Mouse (Mus musculus): ENCODE measurements at regions not wholly inside any gene's neighbourhood (a gene's known extent, or its start where the extent isn't known, plus 50 kb on each side); places are given as distances from the start of the nearest gene placed in this dataset.

GRCm38 (mm10) chr16:70835006-70835405 lies 521.3 kb downstream of the Gbe1 start:
- Histone ChIP-seq H3K36me3 (replicated peaks) (no peaks in the 10 kb centered on the region), H3K27me3 (replicated peaks; ENCODE audit: low read depth, poor library complexity, severe bottlenecking) (no peaks in the 10 kb centered on the region), H3K4me3 (no peak overlapping the region), H3K27ac (replicated peaks) (no peak overlapping the region), H3K9me3 (no peaks in the 10 kb centered on the region), H3K4me1 (no peaks in the 10 kb centered on the region)
- no peak for DNase-seq (ENCODE audit: low spot score)
- 89% methylated on average over 8 of the region's 8 CpGs for WGBS

- H3K9me3 ChIP-seq, result no peaks in the 10 kb centered on the region
- no peak overlapping the region for H3K4me3 ChIP-seq
- DNase-seq (ENCODE audit: low spot score), result no peak
- WGBS, result 84% methylated on average over 1 of the region's 1 CpGs
- no peak overlapping the region for H3K27ac ChIP-seq (replicated peaks)
- no peaks in the 10 kb centered on the region for H3K27me3 ChIP-seq (replicated peaks; ENCODE audit: low read depth, poor library complexity, severe bottlenecking)
- H3K36me3 ChIP-seq (replicated peaks), result no peaks in the 10 kb centered on the region
- no peaks in the 10 kb centered on the region for H3K4me1 ChIP-seq
Observed at GRCm38 (mm10) chr16:70838139-70838538, 524.4 kb downstream of the Gbe1 start.

GRCm38 (mm10) chr16:70868241-70868640 lies 554.5 kb downstream of the Gbe1 start:
- no peak overlapping the region for H3K4me3 ChIP-seq
- no peak for DNase-seq (ENCODE audit: low spot score)
- no peaks in the 10 kb centered on the region for H3K9me3 ChIP-seq
- no peaks in the 10 kb centered on the region for H3K27me3 ChIP-seq (replicated peaks; ENCODE audit: low read depth, poor library complexity, severe bottlenecking)
- no peaks in the 10 kb centered on the region for H3K36me3 ChIP-seq (replicated peaks)
- H3K4me1 ChIP-seq, result no peaks in the 10 kb centered on the region
- WGBS, result 70% methylated on average over 2 of the region's 2 CpGs
- no peak overlapping the region for H3K27ac ChIP-seq (replicated peaks)

- H3K27me3 ChIP-seq (replicated peaks; ENCODE audit: low read depth, poor library complexity, severe bottlenecking), result no peaks in the 10 kb centered on the region
- H3K27ac ChIP-seq (replicated peaks), result no peak overlapping the region
- no peaks in the 10 kb centered on the region for H3K9me3 ChIP-seq
- H3K36me3 ChIP-seq (replicated peaks), result no peaks in the 10 kb centered on the region
- DNase-seq (ENCODE audit: low spot score), result no peak
- H3K4me1 ChIP-seq, result no peaks in the 10 kb centered on the region
- 74% methylated on average over 4 of the region's 4 CpGs for WGBS
- H3K4me3 ChIP-seq, result no peak overlapping the region
Observed at GRCm38 (mm10) chr16:70869205-70869604, 555.5 kb downstream of the Gbe1 start.

GRCm38 (mm10) chr16:70874080-70874479 lies 560.3 kb downstream of the Gbe1 start:
- Histone ChIP-seq H3K27me3 (replicated peaks; ENCODE audit: low read depth, poor library complexity, severe bottlenecking) (no peaks in the 10 kb centered on the region), H3K4me3 (no peak overlapping the region), H3K4me1 (no peaks in the 10 kb centered on the region), H3K27ac (replicated peaks) (no peak overlapping the region), H3K9me3 (no peaks in the 10 kb centered on the region), H3K36me3 (replicated peaks) (no peaks in the 10 kb centered on the region)
- 50% methylated on average over 2 of the region's 2 CpGs for WGBS
- DNase-seq (ENCODE audit: low spot score), result no peak

GRCm38 (mm10) chr16:70880678-70881077 lies 566.9 kb downstream of the Gbe1 start:
- no peaks in the 10 kb centered on the region for H3K36me3 ChIP-seq (replicated peaks)
- no peaks in the 10 kb centered on the region for H3K9me3 ChIP-seq
- H3K4me3 ChIP-seq, result no peak overlapping the region
- H3K27me3 ChIP-seq (replicated peaks; ENCODE audit: low read depth, poor library complexity, severe bottlenecking), result no peaks in the 10 kb centered on the region
- H3K4me1 ChIP-seq, result no peaks in the 10 kb centered on the region
- DNase-seq (ENCODE audit: low spot score), result no peak
- 48% methylated on average over 2 of the region's 2 CpGs for WGBS
- H3K27ac ChIP-seq (replicated peaks), result no peak overlapping the region

- no peak overlapping the region for H3K4me3 ChIP-seq
- no peaks in the 10 kb centered on the region for H3K4me1 ChIP-seq
- no peak overlapping the region for H3K27ac ChIP-seq (replicated peaks)
- no peaks in the 10 kb centered on the region for H3K9me3 ChIP-seq
- 82% methylated on average over 14 of the region's 14 CpGs for WGBS
- H3K36me3 ChIP-seq (replicated peaks), result no peaks in the 10 kb centered on the region
- no peaks in the 10 kb centered on the region for H3K27me3 ChIP-seq (replicated peaks; ENCODE audit: low read depth, poor library complexity, severe bottlenecking)
- no peak for DNase-seq (ENCODE audit: low spot score)
Observed at GRCm38 (mm10) chr16:70881098-70881850, 567.5 kb downstream of the Gbe1 start.

- H3K27ac ChIP-seq (replicated peaks), result no peak overlapping the region
- no peaks in the 10 kb centered on the region for H3K36me3 ChIP-seq (replicated peaks)
- H3K9me3 ChIP-seq, result no peaks in the 10 kb centered on the region
- no peak overlapping the region for H3K4me3 ChIP-seq
- H3K27me3 ChIP-seq (replicated peaks; ENCODE audit: low read depth, poor library complexity, severe bottlenecking), result no peaks in the 10 kb centered on the region
- WGBS, result 95% methylated on average over 5 of the region's 5 CpGs
- H3K4me1 ChIP-seq, result no peaks in the 10 kb centered on the region
- DNase-seq (ENCODE audit: low spot score), result no peak
Observed at GRCm38 (mm10) chr16:70900085-70900484, 586.3 kb downstream of the Gbe1 start.

- no peaks in the 10 kb centered on the region for H3K9me3 ChIP-seq
Observed at GRCm38 (mm10) chr16:70920047-70920446, 606.3 kb downstream of the Gbe1 start.

GRCm38 (mm10) chr16:70929651-70930050 lies 615.9 kb downstream of the Gbe1 start:
- Histone ChIP-seq H3K9me3 (no peaks in the 10 kb centered on the region), H3K4me1 (no peaks in the 10 kb centered on the region), H3K27ac (replicated peaks) (no peak overlapping the region), H3K36me3 (replicated peaks) (no peaks in the 10 kb centered on the region), H3K27me3 (replicated peaks; ENCODE audit: low read depth, poor library complexity, severe bottlenecking) (no peaks in the 10 kb centered on the region), H3K4me3 (no peak overlapping the region)
- 65% methylated on average over 1 of the region's 1 CpGs for WGBS
- DNase-seq (ENCODE audit: low spot score), result no peak

More at GRCm38 (mm10) chr16:70920047-70920446, 606.3 kb downstream of the Gbe1 start:
- no peak for DNase-seq (ENCODE audit: low spot score)
- Histone ChIP-seq H3K4me1 (no peaks in the 10 kb centered on the region), H3K27ac (replicated peaks) (no peak overlapping the region), H3K36me3 (replicated peaks) (no peaks in the 10 kb centered on the region), H3K4me3 (no peak overlapping the region), H3K27me3 (replicated peaks; ENCODE audit: low read depth, poor library complexity, severe bottlenecking) (no peaks in the 10 kb centered on the region)

GRCm38 (mm10) chr16:70935959-70936358 lies 622.2 kb downstream of the Gbe1 start:
- no peak for DNase-seq (ENCODE audit: low spot score)
- Histone ChIP-seq H3K27ac (replicated peaks) (no peak overlapping the region), H3K9me3 (peaks cover 10% of the 10 kb centered on the region; the same call in 1 of the 2 replicates), H3K27me3 (replicated peaks; ENCODE audit: low read depth, poor library complexity, severe bottlenecking) (no peaks in the 10 kb centered on the region), H3K4me1 (no peaks in the 10 kb centered on the region), H3K4me3 (no peak overlapping the region), H3K36me3 (replicated peaks) (no peaks in the 10 kb centered on the region)

GRCm38 (mm10) chr16:70952937-70953336 lies 639.2 kb downstream of the Gbe1 start:
- DNase-seq (ENCODE audit: low spot score), result no peak
- Histone ChIP-seq H3K27me3 (replicated peaks; ENCODE audit: low read depth, poor library complexity, severe bottlenecking) (no peaks in the 10 kb centered on the region), H3K9me3 (no peaks in the 10 kb centered on the region), H3K27ac (replicated peaks) (no peak overlapping the region), H3K4me3 (no peak overlapping the region), H3K4me1 (no peaks in the 10 kb centered on the region), H3K36me3 (replicated peaks) (no peaks in the 10 kb centered on the region)
- 91% methylated on average over 2 of the region's 2 CpGs for WGBS
